Mouse (Mus musculus): Measurements from ENCODE around the gene Polm.
A peak's percentile ranks its signal among the peaks of the same experiment; 100 is the strongest.

GRCm38 (mm10) chr11:5837251-5838246 is at the start of gene Polm:
- TF ChIP-seq CTCF (IDR thresholded peaks at IDR 0.05; ENCODE audit: control insufficient read depth, insufficient read depth, insufficient read length) (peak; percentile 48), FOSL1 (IDR thresholded peaks at IDR 0.05; ENCODE audit: insufficient read depth, low read length, poor library complexity, severe bottlenecking) (no peak), USF1 (IDR thresholded peaks at IDR 0.05; ENCODE audit: low read depth) (no peak), MAX (IDR thresholded peaks at IDR 0.05) (no peak), MYOG (IDR thresholded peaks at IDR 0.05; ENCODE audit: control insufficient read depth, extremely low read depth, insufficient read length) (no peak), MYOD1 (IDR thresholded peaks at IDR 0.05; ENCODE audit: control insufficient read depth, insufficient read length, low read depth) (peak; percentile 59), CEBPB (IDR thresholded peaks at IDR 0.05; ENCODE audit: low read depth) (no peak)

Measured in C2C12 (cell line).